Mouse (Mus musculus) hindbrain, embryonic 11.5 days (tissue): ENCODE measurements around the gene Trub2. TPM values are rescaled to one million over a fixed set of nuclear protein-coding genes. Genes with fewer than 3 reads are reported as not detected.

Experiments used
- ATAC-seq: fragments of 200-750 bp; cut with Nextera tagmentation; 2 replicates; pipeline ENCODE4 v1.8.0; 2017; ENCODE audit warnings: mild to moderate bottlenecking, moderate TSS enrichment, moderate library complexity; ENCODE audit not compliant: low FRiP score
- DNase-seq: peaks from one replicate; pipeline ENCODE4 v3.0.0-alpha.2; 2015; ENCODE audit warnings: low spot score
- H3K27ac ChIP-seq: fragments of 300-500 bp; sonication (generic); 2 replicates; pipeline ENCODE4 v1.5.1; 2014; ENCODE audit warnings: mild to moderate bottlenecking, low read depth, low read length
- H3K27me3 ChIP-seq: fragments of 300-500 bp; sonication (generic); 2 replicates; pipeline ENCODE4 v1.6.1; 2014; ENCODE audit warnings: mild to moderate bottlenecking, low read length, moderate library complexity, mixed read lengths; ENCODE audit not compliant: control insufficient read depth, insufficient read depth
- H3K36me3 ChIP-seq: fragments of 300-500 bp; sonication (generic); 2 replicates; pipeline ENCODE4 v1.6.1; 2014; ENCODE audit warnings: mild to moderate bottlenecking, low read length, moderate library complexity, mixed read lengths; ENCODE audit not compliant: control insufficient read depth, insufficient read depth
- H3K4me1 ChIP-seq: fragments of 300-500 bp; sonication (generic); replicated peaks from 2 replicates; pipeline ENCODE4 v1.6.1; 2014; ENCODE audit warnings: low read length, mixed read lengths; ENCODE audit not compliant: control insufficient read depth, insufficient read depth
- H3K4me2 ChIP-seq: fragments of 300-500 bp; sonication (generic); replicated peaks from 2 replicates; pipeline ENCODE4 v1.6.1; 2014; ENCODE audit warnings: mild to moderate bottlenecking, low read depth, low read length
- H3K4me3 ChIP-seq: fragments of 300-500 bp; sonication (generic); 2 replicates; pipeline ENCODE4 v1.5.1; 2014; ENCODE audit warnings: low read depth, low read length
- H3K9ac ChIP-seq: fragments of 300-500 bp; sonication (generic); 2 replicates; pipeline ENCODE4 v1.6.1; 2014; ENCODE audit warnings: low read depth, low read length
- H3K9me3 ChIP-seq: fragments of 300-500 bp; sonication (generic); 2 replicates; pipeline ENCODE4 v1.6.1; 2016; ENCODE audit warnings: low read length; ENCODE audit not compliant: control insufficient read depth
- WGBS: fragments of 180-500 bp; shearing (Covaris S2); extraction: QIAGEN DNeasy Blood & Tissue Kit; methylation state at CpG from one replicate; pipeline ENCODE4 v1.1.7; 2014; 5-methylcytosine and 5-hydroxymethylcytosine counted together
- polyA plus RNA-seq: library from polyadenylated mRNA; unstranded; fragments of >200 nt; fragmentation: Nextera tagmentation; extraction: Ambion mirVana; gene quantifications from 2 replicates; pipeline ENCODE4 v1.2.1, GENCODE M21; 2014

The Trub2 gene
- polyA plus RNA-seq, 1 experiment from 2014 or later: 30.2 TPM

DNA sequence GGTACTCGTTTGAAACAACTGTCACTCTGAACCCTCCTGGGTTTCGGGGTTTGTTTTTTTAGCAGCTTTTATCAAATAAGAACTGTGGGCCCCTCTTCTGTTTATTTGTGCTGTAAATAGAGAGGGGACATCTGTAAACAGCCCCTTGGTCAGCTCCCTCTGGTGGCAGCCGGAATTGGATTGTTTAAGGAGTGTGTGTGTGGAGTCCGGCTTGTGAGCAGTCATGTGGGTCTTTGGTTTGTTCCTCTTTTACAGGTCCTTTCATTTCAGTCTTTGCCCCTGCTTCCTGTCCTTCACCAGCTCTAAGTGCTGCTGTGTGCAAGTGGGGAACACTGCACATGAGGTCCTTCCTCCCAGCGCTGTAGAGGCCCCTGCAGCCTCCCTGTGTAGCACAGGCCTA, 48.9 kb downstream of the Trub2 start:
- Histone ChIP-seq H3K27me3 (no peaks in the 10 kb centered on the region), H3K9me3 (no peaks in the 10 kb centered on the region), H3K36me3 (peaks cover 11% of the 10 kb centered on the region), H3K4me1 (no peaks in the 10 kb centered on the region), H3K4me2 (no peak overlapping the region), H3K9ac (no peak overlapping the region), H3K4me3 (no peak overlapping the region), H3K27ac (no peak overlapping the region)
- ATAC-seq (no peak), DNase-seq (no peak)
- 77% methylated on average over 5 of the region's 5 CpGs for WGBS

DNA sequence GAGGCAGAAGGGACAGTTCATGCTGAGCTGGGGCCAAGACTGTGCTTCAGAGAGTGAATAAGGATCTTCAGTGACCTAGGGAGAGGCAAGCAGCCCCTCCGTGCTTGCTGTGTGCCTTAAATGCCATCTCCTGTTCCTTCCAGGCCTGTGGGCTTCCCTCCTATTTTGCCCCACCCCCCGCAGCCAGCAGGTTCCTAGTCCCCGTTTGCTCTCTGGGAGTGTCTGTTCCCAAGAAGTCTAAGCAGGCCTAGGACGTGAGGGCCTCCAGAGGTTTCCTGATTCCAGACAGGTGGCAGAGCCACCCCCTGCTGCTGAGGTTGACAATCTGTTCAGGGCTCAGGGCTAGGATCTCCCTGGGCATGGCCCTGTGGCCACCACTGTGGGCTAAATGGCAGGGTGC, 49.5 kb downstream of the Trub2 start:
- Histone ChIP-seq H3K4me1 (no peaks in the 10 kb centered on the region), H3K27me3 (no peaks in the 10 kb centered on the region), H3K27ac (no peak overlapping the region), H3K4me3 (no peak overlapping the region), H3K4me2 (no peak overlapping the region), H3K9ac (no peak overlapping the region), H3K9me3 (no peaks in the 10 kb centered on the region), H3K36me3 (peaks cover 11% of the 10 kb centered on the region)
- ATAC-seq (no peak), DNase-seq (no peak)
- WGBS: 66% methylated on average over 4 of the region's 4 CpGs

DNA sequence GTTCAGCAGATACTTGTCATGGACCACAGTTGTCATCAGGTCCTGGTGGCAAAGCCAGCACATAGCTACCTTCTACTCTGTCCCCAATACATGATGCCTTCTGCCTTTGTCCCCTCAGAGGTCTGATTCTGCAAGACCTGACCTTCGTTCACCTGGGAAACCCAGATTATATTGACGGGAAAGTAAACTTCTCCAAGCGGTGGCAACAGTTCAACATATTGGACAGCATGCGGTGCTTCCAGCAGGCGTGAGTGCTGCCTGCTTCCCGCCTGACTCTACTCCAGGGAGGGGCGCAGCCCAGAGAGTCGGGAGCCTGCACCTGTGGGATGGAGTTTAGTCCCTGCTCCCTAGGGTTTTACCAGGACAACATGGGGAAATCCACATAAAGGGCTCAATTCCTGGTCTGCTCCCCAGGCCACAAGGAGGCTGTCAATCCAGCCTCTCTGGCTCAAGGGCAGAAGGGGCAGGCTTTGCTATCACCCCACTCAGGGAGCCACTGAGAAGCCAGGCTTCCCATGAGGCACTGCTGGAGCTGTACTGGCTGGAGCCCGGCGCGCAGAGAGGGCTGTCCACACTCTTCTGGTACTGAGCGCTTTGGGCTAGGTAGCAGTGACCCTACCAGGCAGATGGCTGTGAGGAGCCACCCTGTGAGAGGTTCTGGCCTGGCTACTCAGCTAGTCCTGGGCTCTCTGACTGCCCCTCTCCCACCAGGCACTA, 50.9 kb downstream of the Trub2 start:
- Histone ChIP-seq H3K4me1 (no peaks in the 10 kb centered on the region), H3K27ac (no peak overlapping the region), H3K9ac (no peak overlapping the region), H3K4me2 (no peak overlapping the region), H3K4me3 (no peak overlapping the region), H3K36me3 (peaks cover 14% of the 10 kb centered on the region), H3K9me3 (no peaks in the 10 kb centered on the region), H3K27me3 (no peaks in the 10 kb centered on the region)
- ATAC-seq (no peak), DNase-seq (no peak)
- WGBS: 91% methylated on average over 12 of the region's 12 CpGs

DNA sequence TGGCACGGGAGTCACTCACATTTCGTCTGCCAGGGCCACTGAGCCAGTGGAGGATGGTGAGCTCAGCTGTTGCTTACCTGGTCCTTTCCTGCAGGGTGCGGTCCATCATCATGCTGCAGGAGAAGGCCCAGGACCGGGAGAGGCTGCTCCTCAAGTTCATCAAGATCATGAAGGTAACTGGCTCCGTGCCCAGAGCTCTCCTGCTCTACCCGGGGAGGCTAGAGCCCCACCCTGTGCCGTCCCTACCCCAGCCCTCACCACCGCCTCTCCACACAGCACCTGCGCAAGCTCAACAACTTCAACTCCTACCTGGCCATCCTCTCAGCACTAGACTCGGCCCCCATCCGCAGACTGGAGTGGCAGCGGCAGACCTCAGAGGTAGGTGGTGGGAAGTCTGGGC, 52.6 kb downstream of the Trub2 start:
- DNase-seq: no peak
- peaks cover 14% of the 10 kb centered on the region for H3K36me3 ChIP-seq

DNA sequence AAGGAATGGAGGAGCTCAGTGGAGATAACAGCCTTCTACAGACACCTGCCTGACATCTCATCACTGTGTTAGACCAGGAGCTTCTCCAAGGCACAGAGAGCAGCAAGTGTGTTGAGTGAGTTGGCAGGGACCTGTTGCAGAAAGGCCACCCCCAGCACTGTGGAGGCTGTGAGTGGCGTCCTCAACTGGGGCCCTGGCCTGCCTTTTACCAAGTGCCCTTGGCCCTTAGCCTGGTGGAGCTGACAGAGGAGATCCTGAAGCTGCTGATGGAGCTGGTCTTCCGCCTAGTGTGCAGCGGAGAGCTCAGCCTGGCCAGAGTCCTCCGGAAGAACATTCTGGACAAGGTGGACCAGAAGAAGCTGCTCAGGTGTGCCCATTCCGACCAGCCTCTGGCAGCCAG, 55.0 kb downstream of the Trub2 start:
- ATAC-seq (no peak), DNase-seq (no peak)
- Histone ChIP-seq H3K9ac (no peak overlapping the region), H3K4me2 (no peak overlapping the region), H3K9me3 (no peaks in the 10 kb centered on the region), H3K27ac (no peak overlapping the region), H3K36me3 (peaks cover 14% of the 10 kb centered on the region), H3K27me3 (no peaks in the 10 kb centered on the region), H3K4me3 (no peak overlapping the region), H3K4me1 (no peaks in the 10 kb centered on the region)
- WGBS: 96% methylated on average over 5 of the region's 5 CpGs

More for the DNA sequence above, 52.6 kb downstream of the Trub2 start:
- Histone ChIP-seq H3K4me2 (no peak overlapping the region), H3K27me3 (no peaks in the 10 kb centered on the region), H3K9me3 (no peaks in the 10 kb centered on the region), H3K4me3 (no peak overlapping the region), H3K27ac (no peak overlapping the region), H3K4me1 (no peaks in the 10 kb centered on the region), H3K9ac (no peak overlapping the region)
- no peak for ATAC-seq
- 95% methylated on average over 12 of the region's 12 CpGs for WGBS

DNA sequence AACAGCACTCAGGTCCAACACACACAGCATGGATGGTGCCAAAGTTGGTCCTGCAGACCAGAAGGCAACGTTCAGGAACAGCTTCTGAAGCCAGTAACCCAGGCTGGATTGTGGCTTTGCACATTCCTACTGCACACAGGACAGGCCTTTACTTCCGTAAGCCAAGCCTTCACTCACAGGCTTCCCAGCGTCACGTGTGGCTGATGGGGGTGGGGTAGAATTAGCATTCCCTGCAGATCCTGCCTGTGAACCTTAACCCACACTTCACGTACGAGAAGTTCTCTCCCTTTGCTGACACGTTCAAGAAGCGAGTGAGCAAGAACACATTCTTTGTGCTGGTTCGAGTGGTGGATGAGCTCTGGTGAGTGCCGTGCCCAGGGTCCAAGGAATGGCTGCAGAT, 55.7 kb downstream of the Trub2 start:
- no peaks in the 10 kb centered on the region for H3K4me1 ChIP-seq
- ATAC-seq (no peak), DNase-seq (no peak)
- no peak overlapping the region for H3K4me2 ChIP-seq
- H3K9me3 ChIP-seq: no peaks in the 10 kb centered on the region
- H3K27ac ChIP-seq: no peak overlapping the region
- H3K36me3 ChIP-seq: peaks cover 10% of the 10 kb centered on the region
- H3K9ac ChIP-seq: no peak overlapping the region
- H3K4me3 ChIP-seq: no peak overlapping the region
- no peaks in the 10 kb centered on the region for H3K27me3 ChIP-seq
- WGBS: 90% methylated on average over 10 of the region's 10 CpGs

DNA sequence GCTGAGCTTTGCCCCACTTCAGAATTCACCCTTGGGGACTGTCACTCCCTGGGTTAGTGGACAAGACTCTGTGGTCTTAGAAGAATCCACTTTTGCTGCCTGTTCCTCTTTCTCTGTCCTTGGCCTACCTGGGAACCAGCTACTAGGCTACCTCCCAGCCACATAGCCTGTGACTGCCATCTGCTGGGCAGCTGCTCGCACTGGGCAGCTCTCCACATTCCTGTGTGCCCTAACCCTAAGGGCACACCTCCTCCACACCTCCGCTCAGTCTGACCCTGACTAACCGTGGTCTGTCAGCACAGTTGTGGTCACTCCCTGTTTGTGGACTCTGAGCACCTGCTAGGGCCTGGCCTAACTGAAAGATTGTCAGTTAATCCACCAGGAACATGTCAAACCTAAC, 56.8 kb downstream of the Trub2 start:
- no peak overlapping the region for H3K27ac ChIP-seq
- peaks cover 10% of the 10 kb centered on the region; the same call in 1 of the 2 replicates for H3K36me3 ChIP-seq
- no peaks in the 10 kb centered on the region for H3K9me3 ChIP-seq
- 83% methylated on average over 3 of the region's 3 CpGs for WGBS
- no peaks in the 10 kb centered on the region for H3K27me3 ChIP-seq
- H3K4me1 ChIP-seq: no peaks in the 10 kb centered on the region
- no peak overlapping the region for H3K4me3 ChIP-seq
- no peak overlapping the region for H3K4me2 ChIP-seq
- DNase-seq: no peak
- ATAC-seq: no peak
- H3K9ac ChIP-seq: no peak overlapping the region

DNA sequence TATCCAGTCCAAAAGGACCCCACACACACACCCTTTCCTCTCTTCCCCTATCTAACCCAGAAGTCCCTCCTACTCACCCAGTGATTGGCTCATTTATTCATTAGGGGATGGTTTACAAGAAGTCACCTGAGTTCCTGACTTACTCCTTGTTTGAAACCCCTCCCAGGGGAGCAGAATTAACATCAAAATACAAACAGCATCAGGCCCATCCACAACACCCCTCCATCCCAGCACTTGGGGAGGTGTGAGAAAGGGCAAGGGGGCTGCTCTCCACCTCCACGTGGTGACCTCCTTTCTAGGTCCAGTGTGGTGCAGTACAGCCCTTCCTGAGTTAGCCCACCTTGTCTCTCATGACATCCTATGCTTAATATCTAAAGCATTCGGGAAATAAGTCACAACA, 58.8 kb downstream of the Trub2 start:
- Histone ChIP-seq H3K36me3 (0 out of 2 replicates have a peak, but pooled peaks cover 6% of the 10 kb centered on the region), H3K27ac (no peak overlapping the region), H3K9ac (no peak overlapping the region), H3K4me2 (no peak overlapping the region), H3K27me3 (no peaks in the 10 kb centered on the region), H3K4me1 (no peaks in the 10 kb centered on the region), H3K4me3 (no peak overlapping the region), H3K9me3 (no peaks in the 10 kb centered on the region)
- 44% methylated on average over 2 of the region's 2 CpGs for WGBS
- ATAC-seq: no peak
- DNase-seq: no peak

DNA sequence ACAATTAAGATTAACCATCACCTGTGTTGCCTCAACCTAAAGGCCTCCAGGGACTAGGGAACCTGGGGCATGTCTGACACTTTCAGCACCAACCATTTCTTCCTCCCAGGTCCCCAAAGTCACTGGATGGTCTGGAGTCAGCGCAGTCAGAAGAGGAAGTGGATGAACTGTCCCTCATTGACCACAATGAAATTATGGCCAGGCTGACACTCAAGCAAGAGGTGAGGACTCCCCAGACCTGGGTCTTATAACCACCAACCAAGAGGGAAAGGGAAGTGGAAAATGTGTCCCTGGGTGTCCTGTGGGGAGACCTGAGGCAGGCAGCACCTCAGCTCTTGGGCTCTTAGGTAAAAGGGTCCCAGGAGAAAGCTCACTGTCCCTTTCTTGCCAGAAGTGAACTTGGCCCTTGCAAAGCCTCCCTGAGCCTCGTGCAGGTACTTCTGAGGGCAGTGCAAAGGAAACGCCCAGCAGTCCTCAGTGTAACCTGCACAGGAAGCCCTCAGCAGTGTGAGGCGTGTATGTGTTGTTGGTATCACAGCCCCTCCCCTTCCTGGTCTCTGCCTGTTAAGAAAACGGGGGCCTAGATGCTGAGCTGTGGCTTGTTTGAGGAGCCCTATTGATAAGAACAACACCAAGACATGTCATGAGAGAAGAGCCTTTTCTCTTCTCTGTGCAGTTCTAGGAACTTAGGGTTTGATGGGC, 63.5 kb downstream of the Trub2 start:
- H3K27ac ChIP-seq: no peak overlapping the region
- no peak overlapping the region for H3K9ac ChIP-seq
- DNase-seq: no peak
- no peak overlapping the region for H3K4me3 ChIP-seq
- H3K9me3 ChIP-seq: no peaks in the 10 kb centered on the region
- H3K4me2 ChIP-seq: no peak overlapping the region
- no peaks in the 10 kb centered on the region for H3K4me1 ChIP-seq
- H3K27me3 ChIP-seq: no peaks in the 10 kb centered on the region
- 86% methylated on average over 5 of the region's 5 CpGs for WGBS
- 0 out of 2 replicates have a peak, but pooled peaks cover 5% of the 10 kb centered on the region for H3K36me3 ChIP-seq
- ATAC-seq: no peak
